Mouse (Mus musculus): ENCODE data around the gene Gm49359. TPM values are rescaled to one million over a fixed set of nuclear protein-coding genes. Genes with fewer than 3 reads are reported as not detected.
"Not testable (repeated sequence)": the region's sequence is repeated elsewhere in the genome, so short reads cannot be mapped to it uniquely, and the experiment has no call there.

Gm49359 gene
- polyA plus RNA-seq (2017; shearing (Covaris generic)), result 10 to 100 TPM; 18.6 to 19.0 TPM

GRCm38 (mm10) chr13:62466424-62467334 is at the start of gene Gm49359:
Gm49359 (minus strand) TSS chr13:62466832.
- peak; percentile 100 for ATAC-seq

DNA sequence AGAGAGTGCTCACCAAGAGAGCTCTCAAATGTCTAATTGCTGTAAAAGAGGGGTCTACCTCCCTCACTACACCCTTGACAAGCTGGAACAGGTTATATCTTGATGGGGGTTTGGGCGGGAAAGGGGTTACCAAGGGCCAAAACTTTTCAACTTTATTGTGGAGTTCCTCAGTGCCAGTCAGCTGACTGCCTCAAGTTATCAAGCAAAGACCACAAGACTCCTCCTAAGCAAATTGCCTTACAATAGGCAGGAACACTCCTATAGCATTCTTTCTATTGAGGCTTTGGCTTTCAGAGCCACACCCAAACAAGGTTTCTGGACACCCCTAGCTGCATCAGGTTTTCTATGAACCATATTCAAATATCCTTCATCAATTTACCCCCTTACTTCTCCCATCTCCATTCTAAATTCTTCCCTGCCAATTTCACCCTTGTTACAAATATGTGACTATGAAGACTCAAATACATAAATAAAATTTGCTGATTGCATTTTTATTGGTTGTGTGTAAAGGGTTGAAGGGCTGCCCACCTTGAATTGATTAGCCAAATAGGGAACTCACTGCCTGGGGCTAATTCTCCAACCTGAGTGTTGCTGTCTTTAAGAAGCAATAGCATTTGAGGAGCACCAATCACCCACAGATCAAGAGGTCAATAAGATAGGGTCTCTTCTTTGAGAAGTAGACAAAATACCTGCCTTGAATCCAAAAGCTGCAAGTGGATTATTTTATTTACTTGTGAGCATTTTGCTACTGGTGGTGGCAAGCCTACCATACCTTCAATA is 44.2 kb upstream of the Gm49359 start:
- ATAC-seq, result not testable (repeated sequence)

DNA sequence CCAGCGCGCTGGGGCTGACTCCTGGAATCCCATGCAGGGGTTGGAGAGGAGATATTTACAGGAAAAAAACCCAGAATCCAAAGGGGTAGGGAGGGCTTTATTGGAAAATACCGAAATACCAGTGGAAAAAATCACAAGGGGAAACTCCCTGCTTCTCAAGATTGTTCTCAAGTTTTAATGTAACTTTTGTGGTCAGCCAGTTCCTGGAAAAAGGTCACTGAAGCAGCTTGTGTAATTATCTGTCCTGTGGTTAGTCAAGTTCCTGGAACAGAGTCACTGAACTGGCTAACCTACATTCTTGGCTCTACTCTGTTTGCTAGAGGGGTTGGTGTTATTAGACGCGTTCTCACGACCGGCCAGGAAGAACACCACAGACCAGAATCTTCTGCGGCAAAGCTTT is 6.0 kb upstream of the Gm49359 start:
- ATAC-seq, result not testable (repeated sequence)

- peak; percentile 46 for ATAC-seq
These were observed 3.3 kb upstream of the Gm49359 start for GRCm38 (mm10) chr13:62469947-62470346.

Other genes with a start within 250 kb of the Gm49359 start
- 1 to 10 TPM; 4.5 to 5.0 TPM for gene Gm3604, start 83.7 kb downstream of the Gm49359 start, polyA plus RNA-seq (2017; shearing (Covaris generic))
- not detected for gene Zfp935, start 91.7 kb upstream of the Gm49359 start, polyA plus RNA-seq (2017; shearing (Covaris generic))
- 10 to 100 TPM; 10.4 to 11.3 TPM for gene Zfp934, start 104.4 kb upstream of the Gm49359 start, polyA plus RNA-seq (2017; shearing (Covaris generic))
- gene 6720489N17Rik, start 157.3 kb upstream of the Gm49359 start, polyA plus RNA-seq (2017; shearing (Covaris generic)), result 1 to 10 TPM; 2.3 to 3.3 TPM